Mouse (Mus musculus): ENCODE measurements around the gene Lrrc71. TPM values are rescaled to one million over a fixed set of nuclear protein-coding genes. Genes with fewer than 3 reads are reported as not detected.

The Lrrc71 gene
- total and polyA plus RNA-seq, 3 experiments, result 0.14 to 0.17 TPM; not detected in 1

DNA sequence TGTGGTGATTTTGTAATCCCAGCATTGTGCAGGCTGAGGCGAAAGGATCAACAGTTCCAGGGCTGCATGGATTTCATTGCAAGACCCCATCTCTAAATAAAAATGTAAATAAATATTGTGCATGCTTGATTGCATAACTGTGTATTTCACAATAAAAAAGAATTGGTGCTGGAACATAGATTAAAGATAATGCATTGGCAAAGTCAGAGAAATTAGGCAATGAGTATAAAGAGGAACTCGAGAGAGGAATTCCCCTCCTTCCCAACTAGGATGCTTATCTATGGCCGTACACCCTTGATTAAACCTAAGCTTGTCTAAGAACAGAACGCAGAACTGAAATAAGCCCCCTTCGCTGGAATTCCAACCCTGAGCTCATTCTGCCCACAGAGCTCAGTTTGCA is 36.7 kb upstream of the Lrrc71 start:
- Histone ChIP-seq H3K27me3 (replicated peaks) (peaks cover 93% of the 10 kb centered on the region), H3K4me3 (replicated peaks in 1 of 3; ENCODE audit: low read depth in 2 of 3, low read length in 2 of 3, poor library complexity in 1 of 3) (no peak overlapping the region), H3K27ac (ENCODE audit: insufficient read depth, low read depth) (no peak overlapping the region), H3K36me3 (replicated peaks in 1 of 2; ENCODE audit: control insufficient read depth in 1 of 2, insufficient read depth in 1 of 2, low read length in 1 of 2) (no peaks in the 10 kb centered on the region), H3K9ac (ENCODE audit: insufficient read depth, low read depth) (no peak overlapping the region), H3K4me1 (ENCODE audit: control insufficient read depth in 1 of 2, insufficient read depth in 2 of 2) (peaks cover 7 to 23% of the 10 kb centered on the region in 2 experiments), H3K79me2 (replicated peaks; ENCODE audit: control insufficient read depth, extremely low read depth, insufficient read depth, poor library complexity, severe bottlenecking) (no peaks in the 10 kb centered on the region), H3K9me3 (replicated peaks; ENCODE audit: low read length) (no peaks in the 10 kb centered on the region), H3K4me2 (ENCODE audit: insufficient read depth, low read depth, poor library complexity, severe bottlenecking) (no peak overlapping the region)
- in situ Hi-C loops (cut with MboI; ENCODE audit: low pct_ligation_motif_present, low pct_unique_long_range_greater_than_20kb, low sequenced_read_pairs), result no loop called here
- dilution Hi-C loops (cut with MboI; ENCODE audit: extremely low pct_ligation_motif_present, extremely low pct_unique_long_range_greater_than_20kb, low sequenced_read_pairs), result no loop called here
- TF ChIP-seq POLR2A (IDR thresholded peaks at IDR 0.05; ENCODE audit: low read depth, low read length), result no peak
- no peak for TF ChIP-seq KAT2A (IDR thresholded peaks at IDR 0.05; ENCODE audit: insufficient replicate concordance, low read length)
- TF ChIP-seq ZKSCAN1 (IDR thresholded peaks at IDR 0.05; ENCODE audit: borderline replicate concordance, low read depth, low read length), result no peak
- no peak for TF ChIP-seq GABPA (IDR thresholded peaks at IDR 0.05; ENCODE audit: insufficient replicate concordance, low read depth, low read length)
- no peak for TF ChIP-seq ELF1 (IDR thresholded peaks at IDR 0.05; ENCODE audit: low read depth, low read length)
- no peak for TF ChIP-seq JUND (conservative IDR thresholded peaks at IDR 0.05; ENCODE audit: low read depth, low read length)
- no peak for TF ChIP-seq ETS1 (conservative IDR thresholded peaks at IDR 0.05; ENCODE audit: low read depth, low read length)
- TF ChIP-seq MAZ (IDR thresholded peaks at IDR 0.05; ENCODE audit: low read depth, low read length), result no peak
- no peak for TF ChIP-seq MAFK (IDR thresholded peaks at IDR 0.05; ENCODE audit: insufficient replicate concordance, low read length)
- DNase-seq (ENCODE audit: extremely low read depth), result no peak

DNA sequence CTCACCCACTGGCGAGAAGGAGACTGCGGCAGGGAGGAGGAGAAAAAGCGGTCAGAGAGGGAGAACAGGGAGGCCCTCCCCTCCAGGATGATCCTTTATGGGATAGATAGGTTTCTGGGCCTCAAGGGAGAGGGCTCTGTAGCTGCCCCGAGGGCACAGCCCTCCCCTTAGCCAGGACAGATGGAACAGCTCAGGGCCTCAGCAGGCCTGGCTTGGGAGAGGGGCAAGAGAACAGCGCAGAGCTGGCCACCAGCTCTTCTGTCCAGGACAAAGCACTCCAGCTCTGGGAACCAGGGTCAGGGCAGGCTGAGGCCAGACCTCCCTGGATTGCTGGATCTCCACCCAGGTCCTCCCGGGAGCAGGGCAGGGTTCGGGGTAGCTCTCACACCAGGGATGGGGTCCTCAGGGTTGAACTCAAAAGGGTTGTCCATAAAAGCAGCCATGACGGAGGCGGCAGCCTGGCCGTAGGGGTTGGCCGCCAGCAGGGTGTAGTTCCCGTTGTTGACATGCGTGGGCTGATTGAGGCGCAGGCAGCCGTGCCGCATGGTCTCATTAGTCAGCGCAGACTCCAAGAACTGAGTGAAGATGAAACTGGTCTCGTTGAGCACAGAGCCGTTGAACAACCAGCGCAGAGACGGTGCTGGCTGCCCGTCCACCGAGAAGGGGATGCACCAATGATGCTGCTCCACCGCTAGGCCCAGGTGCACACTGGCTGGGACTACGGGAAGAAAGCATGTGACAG is 35.0 kb upstream of the Lrrc71 start:
- dilution Hi-C loops (cut with MboI; ENCODE audit: extremely low pct_ligation_motif_present, extremely low pct_unique_long_range_greater_than_20kb, low sequenced_read_pairs) (no loop called here), in situ Hi-C loops (cut with MboI; ENCODE audit: low pct_ligation_motif_present, low pct_unique_long_range_greater_than_20kb, low sequenced_read_pairs) (loop anchor here (5.0 kb wide), 1 partner anchor 34 kb away; no protein-coding TSS in a partner anchor)
- H3K4me1 ChIP-seq (ENCODE audit: control insufficient read depth in 1 of 2, insufficient read depth in 2 of 2), result peaks cover 7 to 21% of the 10 kb centered on the region in 2 experiments
- no peak overlapping the region for H3K9ac ChIP-seq (ENCODE audit: insufficient read depth, low read depth)
- peak; percentile 75 for DNase-seq (ENCODE audit: extremely low read depth)
- H3K79me2 ChIP-seq (replicated peaks; ENCODE audit: control insufficient read depth, extremely low read depth, insufficient read depth, poor library complexity, severe bottlenecking), result no peaks in the 10 kb centered on the region
- no peak overlapping the region for H3K4me2 ChIP-seq (ENCODE audit: insufficient read depth, low read depth, poor library complexity, severe bottlenecking)
- peak overlapping the region in 2 of 3 experiments; percentile 17 to 30 for H3K4me3 ChIP-seq (replicated peaks in 1 of 3; ENCODE audit: low read depth in 2 of 3, low read length in 2 of 3, poor library complexity in 1 of 3)
- no peak overlapping the region for H3K27ac ChIP-seq (ENCODE audit: insufficient read depth, low read depth)
- no peaks in the 10 kb centered on the region for H3K9me3 ChIP-seq (replicated peaks; ENCODE audit: low read length)
- H3K36me3 ChIP-seq (replicated peaks in 1 of 2; ENCODE audit: control insufficient read depth in 1 of 2, insufficient read depth in 1 of 2, low read length in 1 of 2), result no peaks in the 10 kb centered on the region
- H3K27me3 ChIP-seq (replicated peaks), result peaks cover 89% of the 10 kb centered on the region
- no peak for TF ChIP-seq JUN (IDR thresholded peaks at IDR 0.05; ENCODE audit: insufficient read depth, low read depth, low read length)
- TF ChIP-seq MYC (IDR thresholded peaks at IDR 0.05; ENCODE audit: low read depth, low read length), result no peak
- no peak for TF ChIP-seq ZNF384 (IDR thresholded peaks at IDR 0.05; ENCODE audit: low read depth, low read length)
- no peak for TF ChIP-seq NELFE (IDR thresholded peaks at IDR 0.05; ENCODE audit: low read depth, low read length)
- TF ChIP-seq TCF12 (IDR thresholded peaks at IDR 0.05; ENCODE audit: low read depth, low read length), result peak; percentile 67; the same call in 1 of the 2 replicates
- no peak for TF ChIP-seq SMC3 (IDR thresholded peaks at IDR 0.05; ENCODE audit: low read depth, low read length)
- TF ChIP-seq USF1 (IDR thresholded peaks at IDR 0.05; ENCODE audit: low read depth, low read length), result 0 out of 2 replicates have a peak, but pooled peaks have one; percentile 42
- TF ChIP-seq CHD1 (IDR thresholded peaks at IDR 0.05; ENCODE audit: low read depth, low read length), result no peak
- no peak for TF ChIP-seq ZKSCAN1 (IDR thresholded peaks at IDR 0.05; ENCODE audit: borderline replicate concordance, low read depth, low read length)
- no peak for TF ChIP-seq MAFK (IDR thresholded peaks at IDR 0.05; ENCODE audit: insufficient replicate concordance, low read length)
- no peak for TF ChIP-seq CTCF (conservative IDR thresholded peaks at IDR 0.05 in 1 of 2, IDR thresholded peaks at IDR 0.05 in 1 of 2; ENCODE audit: low read depth in 2 of 2, low read length in 2 of 2)
- TF ChIP-seq EP300 (IDR thresholded peaks at IDR 0.05; ENCODE audit: low read length), result peak; percentile 11; the same call in 1 of the 2 replicates
- peak; percentile 55; the same call in 1 of the 2 replicates for TF ChIP-seq IRF4 (IDR thresholded peaks at IDR 0.05; ENCODE audit: low read depth, low read length)
- no peak for TF ChIP-seq USF2 (conservative IDR thresholded peaks at IDR 0.05; ENCODE audit: low read depth, low read length)
- TF ChIP-seq PAX5 (IDR thresholded peaks at IDR 0.05; ENCODE audit: low read length), result no peak
- TF ChIP-seq RAD21 (IDR thresholded peaks at IDR 0.05; ENCODE audit: low read depth, low read length), result no peak
- no peak for TF ChIP-seq UBTF (IDR thresholded peaks at IDR 0.05; ENCODE audit: low read depth, low read length)
- TF ChIP-seq CHD2 (IDR thresholded peaks at IDR 0.05; ENCODE audit: low read length), result no peak
- TF ChIP-seq ETS1 (conservative IDR thresholded peaks at IDR 0.05; ENCODE audit: low read depth, low read length), result no peak; the same call in 1 of the 2 replicates
- no peak for TF ChIP-seq KAT2A (IDR thresholded peaks at IDR 0.05; ENCODE audit: insufficient replicate concordance, low read length)
- TF ChIP-seq GABPA (IDR thresholded peaks at IDR 0.05; ENCODE audit: insufficient replicate concordance, low read depth, low read length), result no peak
- no peak for TF ChIP-seq POLR2A (IDR thresholded peaks at IDR 0.05; ENCODE audit: low read depth, low read length)
- no peak for TF ChIP-seq SIN3A (IDR thresholded peaks at IDR 0.05; ENCODE audit: low read length)
- no peak for TF ChIP-seq TBP (conservative IDR thresholded peaks at IDR 0.05; ENCODE audit: low read depth, low read length)
- TF ChIP-seq BHLHE40 (IDR thresholded peaks at IDR 0.05; ENCODE audit: low read depth, low read length), result peak; percentile 43
- no peak for TF ChIP-seq ZMIZ1 (IDR thresholded peaks at IDR 0.05; ENCODE audit: low read depth, low read length)
- TF ChIP-seq MAZ (IDR thresholded peaks at IDR 0.05; ENCODE audit: low read depth, low read length), result no peak
- no peak for TF ChIP-seq RCOR1 (conservative IDR thresholded peaks at IDR 0.05; ENCODE audit: low read depth, low read length)
- TF ChIP-seq ELF1 (IDR thresholded peaks at IDR 0.05; ENCODE audit: low read depth, low read length), result peak; percentile 49; the same call in 1 of the 2 replicates
